Mouse (Mus musculus): ENCODE results near the gene Foxa3. TPM values are rescaled to one million over a fixed set of nuclear protein-coding genes. Genes with fewer than 3 reads are reported as not detected.

The Foxa3 gene
- polyA plus RNA-seq, 1 experiment from 2014 or later = 0.17 TPM

- Histone ChIP-seq H3K9me3 (replicated peaks; ENCODE audit: control insufficient read depth, low read length) (no peaks in the 10 kb centered on the region), H3K27ac (ENCODE audit: low read length) (no peak overlapping the region), H3K27me3 (ENCODE audit: control insufficient read depth, insufficient read depth, low read length) (no peaks in the 10 kb centered on the region), H3K4me1 (ENCODE audit: control insufficient read depth, insufficient read depth, low read length) (peaks cover 41% of the 10 kb centered on the region), H3K9ac (ENCODE audit: low read length) (no peak overlapping the region), H3K36me3 (ENCODE audit: control insufficient read depth, insufficient read depth) (peaks cover 19% of the 10 kb centered on the region), H3K4me3 (ENCODE audit: low read length) (0 out of 2 replicates have a peak overlapping the region, but pooled peaks have one; percentile 94), H3K4me2 (ENCODE audit: low read depth, low read length) (peak overlapping the region; percentile 100)
- no peak for ATAC-seq (replicated peaks; ENCODE audit: extremely low read depth, insufficient read depth, low FRiP score)
- 80% methylated on average over 34 of the region's 34 CpGs for whole genome bisulfite sequencing
Observed at GRCm38 (mm10) chr7:19005417-19006121, 17.8 kb downstream of the Foxa3 start.

- Histone ChIP-seq H3K27me3 (ENCODE audit: control insufficient read depth, insufficient read depth, low read length) (no peaks in the 10 kb centered on the region), H3K4me1 (ENCODE audit: control insufficient read depth, insufficient read depth, low read length) (peaks cover 45% of the 10 kb centered on the region), H3K9me3 (replicated peaks; ENCODE audit: control insufficient read depth, low read length) (no peaks in the 10 kb centered on the region), H3K27ac (ENCODE audit: low read length) (peak overlapping the region; percentile 96), H3K36me3 (ENCODE audit: control insufficient read depth, insufficient read depth) (peaks cover 19% of the 10 kb centered on the region), H3K9ac (ENCODE audit: low read length) (peak overlapping the region; percentile 94), H3K4me2 (ENCODE audit: low read depth, low read length) (peak overlapping the region; percentile 100), H3K4me3 (ENCODE audit: low read length) (peak overlapping the region; percentile 94)
- ATAC-seq (replicated peaks; ENCODE audit: extremely low read depth, insufficient read depth, low FRiP score) = no peak
- 8% methylated on average over 34 of the region's 34 CpGs for WGBS
Observed at GRCm38 (mm10) chr7:19004631-19005079, 18.7 kb downstream of the Foxa3 start.

- Histone ChIP-seq H3K4me1 (ENCODE audit: control insufficient read depth, insufficient read depth, low read length) (peaks cover 45% of the 10 kb centered on the region), H3K36me3 (ENCODE audit: control insufficient read depth, insufficient read depth) (peaks cover 19% of the 10 kb centered on the region)
Observed at GRCm38 (mm10) chr7:19003902-19004630, 19.3 kb downstream of the Foxa3 start, which contains the start of gene Irf2bp1. TSS of gene Irf2bp1 (plus strand) at chr7:19004044.

GRCm38 (mm10) chr7:19002848-19003498 lies 20.4 kb downstream of the Foxa3 start:
- Histone ChIP-seq H3K9me3 (replicated peaks; ENCODE audit: control insufficient read depth, low read length) (no peaks in the 10 kb centered on the region), H3K27ac (ENCODE audit: low read length) (peak overlapping the region; percentile 71), H3K27me3 (ENCODE audit: control insufficient read depth, insufficient read depth, low read length) (no peaks in the 10 kb centered on the region), H3K9ac (ENCODE audit: low read length) (peak overlapping the region; percentile 70), H3K4me2 (ENCODE audit: low read depth, low read length) (peak overlapping the region; percentile 73), H3K4me3 (ENCODE audit: low read length) (peak overlapping the region; percentile 47), H3K36me3 (ENCODE audit: control insufficient read depth, insufficient read depth) (peaks cover 19% of the 10 kb centered on the region), H3K4me1 (ENCODE audit: control insufficient read depth, insufficient read depth, low read length) (peaks cover 45% of the 10 kb centered on the region)
- ATAC-seq (replicated peaks; ENCODE audit: extremely low read depth, insufficient read depth, low FRiP score) = peak; percentile 42
- 2% methylated on average over 17 of the region's 17 CpGs for WGBS

More at GRCm38 (mm10) chr7:19003902-19004630, 19.3 kb downstream of the Foxa3 start, which contains the start of gene Irf2bp1:
- Histone ChIP-seq H3K4me2 (ENCODE audit: low read depth, low read length) (peak within 1 kb of the TSS; percentile 100), H3K27me3 (ENCODE audit: control insufficient read depth, insufficient read depth, low read length) (no peaks in the 10 kb centered on the region), H3K27ac (ENCODE audit: low read length) (peak within 1 kb of the TSS; percentile 96), H3K4me3 (ENCODE audit: low read length) (peak within 1 kb of the TSS; percentile 94), H3K9me3 (replicated peaks; ENCODE audit: control insufficient read depth, low read length) (no peaks in the 10 kb centered on the region), H3K9ac (ENCODE audit: low read length) (peak within 1 kb of the TSS; percentile 94)
- WGBS = under 1% methylated on average over 89 of the region's 90 CpGs
- ATAC-seq (replicated peaks; ENCODE audit: extremely low read depth, insufficient read depth, low FRiP score) = peak; percentile 61

- ATAC-seq (replicated peaks; ENCODE audit: extremely low read depth, insufficient read depth, low FRiP score) = no peak
- no peaks in the 10 kb centered on the region for H3K9me3 ChIP-seq (replicated peaks; ENCODE audit: control insufficient read depth, low read length)
- peak overlapping the region; percentile 73 for H3K4me2 ChIP-seq (ENCODE audit: low read depth, low read length)
- peaks cover 16% of the 10 kb centered on the region for H3K36me3 ChIP-seq (ENCODE audit: control insufficient read depth, insufficient read depth)
- WGBS = 27% methylated on average over 4 of the region's 4 CpGs
- H3K27ac ChIP-seq (ENCODE audit: low read length) = peak overlapping the region; percentile 71
- H3K4me1 ChIP-seq (ENCODE audit: control insufficient read depth, insufficient read depth, low read length) = peaks cover 45% of the 10 kb centered on the region
- H3K27me3 ChIP-seq (ENCODE audit: control insufficient read depth, insufficient read depth, low read length) = no peaks in the 10 kb centered on the region
- no peak overlapping the region; the same call in 1 of the 2 replicates for H3K4me3 ChIP-seq (ENCODE audit: low read length)
- H3K9ac ChIP-seq (ENCODE audit: low read length) = peak overlapping the region; percentile 70
Observed at GRCm38 (mm10) chr7:19002115-19002514, 21.2 kb downstream of the Foxa3 start.

- WGBS = 66% methylated on average over 3 of the region's 3 CpGs
- Histone ChIP-seq H3K9ac (ENCODE audit: low read length) (peak overlapping the region; percentile 8; the same call in 1 of the 2 replicates), H3K4me1 (ENCODE audit: control insufficient read depth, insufficient read depth, low read length) (peaks cover 42% of the 10 kb centered on the region), H3K4me2 (ENCODE audit: low read depth, low read length) (no peak overlapping the region), H3K27me3 (ENCODE audit: control insufficient read depth, insufficient read depth, low read length) (no peaks in the 10 kb centered on the region), H3K4me3 (ENCODE audit: low read length) (no peak overlapping the region), H3K27ac (ENCODE audit: low read length) (peak overlapping the region; percentile 71), H3K9me3 (replicated peaks; ENCODE audit: control insufficient read depth, low read length) (no peaks in the 10 kb centered on the region), H3K36me3 (ENCODE audit: control insufficient read depth, insufficient read depth) (peaks cover 13% of the 10 kb centered on the region)
- ATAC-seq (replicated peaks; ENCODE audit: extremely low read depth, insufficient read depth, low FRiP score) = no peak
Observed at GRCm38 (mm10) chr7:19001807-19002085, 21.6 kb downstream of the Foxa3 start.

GRCm38 (mm10) chr7:19001066-19001806 lies 22.1 kb downstream of the Foxa3 start:
- Histone ChIP-seq H3K4me2 (ENCODE audit: low read depth, low read length) (peak overlapping the region; percentile 72), H3K9me3 (replicated peaks; ENCODE audit: control insufficient read depth, low read length) (no peaks in the 10 kb centered on the region), H3K4me1 (ENCODE audit: control insufficient read depth, insufficient read depth, low read length) (peaks cover 37% of the 10 kb centered on the region), H3K36me3 (ENCODE audit: control insufficient read depth, insufficient read depth) (peaks cover 12% of the 10 kb centered on the region), H3K4me3 (ENCODE audit: low read length) (peak overlapping the region; percentile 55), H3K9ac (ENCODE audit: low read length) (peak overlapping the region; percentile 74), H3K27me3 (ENCODE audit: control insufficient read depth, insufficient read depth, low read length) (no peaks in the 10 kb centered on the region), H3K27ac (ENCODE audit: low read length) (peak overlapping the region; percentile 79)
- no peak; the same call in 1 of the 2 replicates for ATAC-seq (replicated peaks; ENCODE audit: extremely low read depth, insufficient read depth, low FRiP score)
- WGBS = 24% methylated on average over 18 of the region's 18 CpGs

- H3K4me3 ChIP-seq (ENCODE audit: low read length) = peak overlapping the region; percentile 55
- 39% methylated on average over 10 of the region's 10 CpGs for WGBS
- no peak for ATAC-seq (replicated peaks; ENCODE audit: extremely low read depth, insufficient read depth, low FRiP score)
- no peaks in the 10 kb centered on the region for H3K9me3 ChIP-seq (replicated peaks; ENCODE audit: control insufficient read depth, low read length)
- peak overlapping the region; percentile 72 for H3K4me2 ChIP-seq (ENCODE audit: low read depth, low read length)
- peaks cover 29% of the 10 kb centered on the region for H3K4me1 ChIP-seq (ENCODE audit: control insufficient read depth, insufficient read depth, low read length)
- peak overlapping the region; percentile 74 for H3K9ac ChIP-seq (ENCODE audit: low read length)
- peak overlapping the region; percentile 62 for H3K27ac ChIP-seq (ENCODE audit: low read length)
- H3K36me3 ChIP-seq (ENCODE audit: control insufficient read depth, insufficient read depth) = peaks cover 8% of the 10 kb centered on the region
- H3K27me3 ChIP-seq (ENCODE audit: control insufficient read depth, insufficient read depth, low read length) = no peaks in the 10 kb centered on the region
Observed at GRCm38 (mm10) chr7:19000421-19000820, 22.9 kb downstream of the Foxa3 start.
